Comparison of ENCODE assay signal across 8 mouse cellular contexts in genomic region chr19:46760375-46761160, GRCm38 (mm10). TPM values are rescaled to one million over a fixed set of nuclear protein-coding genes. Genes with fewer than 3 reads are reported as not detected.
DNase-seq lines count a peak whose midpoint lies in the region; ATAC-seq lines count a peak whose summit lies in the region.

No protein-coding gene starts in this region.

- H3K4me1 ChIP-seq in hindbrain, embryonic 12.5 days = peaks cover 26% of the 10 kb centered on the region

- no peak overlapping the region for H3K9ac ChIP-seq in hindbrain, embryonic 12.5 days

- WGBS in hindbrain, embryonic 12.5 days = 19% methylated on average over 29 of the region's 29 CpGs

- peak overlapping the region; percentile 97 for H3K4me2 ChIP-seq in hindbrain, embryonic 12.5 days (replicated peaks)

- no peaks in the 10 kb centered on the region for H3K36me3 ChIP-seq in hindbrain, embryonic 12.5 days

- no peaks in the 10 kb centered on the region for H3K9me3 ChIP-seq in hindbrain, embryonic 12.5 days (replicated peaks)

- peak; percentile 82 for DNase-seq in MN1 (ENCODE audit: low spot score)
- peak; percentile 89 for DNase-seq in cerebellum, adult 8-10 months
- peak; percentile 75 to 93 for DNase-seq in layer of hippocampus, postnatal 25 days (ENCODE audit: extremely low spot score in 1 of 2, low spot score in 1 of 2)
- peak; percentile 89 for DNase-seq in lung, postnatal 25 days (ENCODE audit: low spot score)
- DNase-seq in retina, adult 2 months (ENCODE audit: low read depth, low spot score) = peak; percentile 64
- DNase-seq in thymus, postnatal 25 days = peak; percentile 85

- peak overlapping the region; percentile 80 for H3K4me3 ChIP-seq in hindbrain, embryonic 12.5 days

- H3K27me3 ChIP-seq in hindbrain, embryonic 12.5 days = peaks cover 22% of the 10 kb centered on the region

- ATAC-seq in frontal cortex, adult (ENCODE audit: low TSS enrichment) = peak; percentile 43
- peak; percentile 74 for ATAC-seq in hindbrain, embryonic 12.5 days (ENCODE audit: low FRiP score)

- peak overlapping the region; percentile 75 for H3K27ac ChIP-seq in hindbrain, embryonic 12.5 days

RNA-seq across cellular contexts. Expression of gene Cnnm2, which starts 0.8 kb away (rescaled TPM):
- polyA plus RNA-seq in hindbrain, embryonic 12.5 days (2016; fragmentation: Nextera tagmentation; extraction: Ambion mirVana) = 6.9 and 7.2 TPM in 2 replicates
- 10 to 100 TPM; 36.5 TPM for total RNA-seq in layer of hippocampus, postnatal 25 days (2021)

RNA-seq across cellular contexts. Expression of gene As3mt, which starts 53.3 kb away (rescaled TPM):
- polyA plus RNA-seq in hindbrain, embryonic 12.5 days (2016; fragmentation: Nextera tagmentation; extraction: Ambion mirVana) = 31.1 and 32.0 TPM in 2 replicates
- 10 to 100 TPM; 22.0 to 23.8 TPM for total RNA-seq in layer of hippocampus, postnatal 25 days (2021)

Comparison
In these comparisons a context has a peak if more than half of its experiments do, and no peak if none do; other contexts are left out.
1. Peak in every context shown above with its lines: DNase-seq, ATAC-seq, H3K4me3 ChIP-seq and H3K27ac ChIP-seq.